Mouse (Mus musculus): ENCODE data around the gene Uchl5.

GRCm38 (mm10) chr1:143830713-143831112 lies 53.6 kb downstream of the Uchl5 start:
- TF ChIP-seq POLR2A (IDR thresholded peaks at IDR 0.05; ENCODE audit: control insufficient read depth, low read depth, low read length) (no peak), CTCF (IDR thresholded peaks at IDR 0.05; ENCODE audit: control insufficient read depth, insufficient read depth, insufficient replicate concordance, low read depth, low read length) (no peak)
